Mouse (Mus musculus) G1E (cell line): ENCODE measurements at regions not wholly inside any gene's neighbourhood (a gene's known extent, or its start where the extent isn't known, plus 50 kb on each side); places are given as distances from the start of the nearest gene placed in this dataset.

Experiments used
- CTCF ChIP-seq: IDR thresholded peaks from 2 replicates; pipeline ENCODE4 v1.5.1; 2012; ENCODE audit warnings: low read depth, low read length, inconsistent platforms, mixed read lengths
- GATA1 ChIP-seq: IDR thresholded peaks from 2 replicates; pipeline ENCODE4 v1.6.1; 2012; ENCODE audit warnings: borderline replicate concordance, low read length, inconsistent platforms, mixed read lengths
- TAL1 ChIP-seq: conservative IDR thresholded peaks from 2 replicates; pipeline ENCODE4 v1.6.1; 2012; ENCODE audit warnings: low read depth, low read length, inconsistent platforms, mixed read lengths

GRCm38 (mm10) chr4:89363150-89363683, 52.4 kb upstream of the Cdkn2b start:
- TF ChIP-seq CTCF (no peak), GATA1 (no peak), TAL1 (no peak)
